Mouse (Mus musculus): Measurements from ENCODE around the gene Zfp664. TPM values are rescaled to one million over a fixed set of nuclear protein-coding genes. Genes with fewer than 3 reads are reported as not detected.

The Zfp664 gene
- polyA plus RNA-seq, 1 experiment from 2014 or later = 105 TPM

Other genes with a start within 250 kb of the Zfp664 start
- 36.6 and 38.2 TPM in 2 replicates for gene Atp6v0a2, start 234.1 kb upstream of the Zfp664 start, polyA plus RNA-seq (2014; fragmentation: Nextera tagmentation; extraction: Ambion mirVana)
- 0.09 and 0.22 TPM in 2 replicates for gene Dnah10, start 137.6 kb upstream of the Zfp664 start, polyA plus RNA-seq (2014; fragmentation: Nextera tagmentation; extraction: Ambion mirVana)
- 23.6 and 31.3 TPM in 2 replicates for gene Ccdc92, start 267 bp upstream of the Zfp664 start, polyA plus RNA-seq (2014; fragmentation: Nextera tagmentation; extraction: Ambion mirVana)
- 3.2 and 3.5 TPM in 2 replicates for gene Rflna, start 140.5 kb downstream of the Zfp664 start, polyA plus RNA-seq (2014; fragmentation: Nextera tagmentation; extraction: Ambion mirVana)